In the genomic region with DNA sequence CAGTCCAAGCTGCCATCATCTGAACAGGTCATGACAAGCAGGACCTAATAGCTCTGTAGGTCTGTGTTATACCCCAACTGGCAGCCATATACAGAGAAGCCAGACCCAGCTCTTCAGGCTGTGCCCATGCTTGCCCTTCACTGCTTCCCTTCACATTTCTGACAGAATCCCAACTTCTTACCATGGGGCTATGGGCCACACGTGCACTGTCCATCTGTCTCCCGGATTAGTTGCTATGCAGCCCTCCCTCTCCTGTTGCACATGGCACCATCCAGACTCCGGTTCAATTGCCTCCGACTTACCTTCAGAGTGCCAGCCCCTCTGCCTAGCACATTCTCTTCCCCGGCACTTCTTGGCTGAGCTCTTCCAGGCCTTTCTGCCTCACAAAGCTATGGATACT, we compare ENCODE assay signal across 19 mouse cellular contexts.
"Had no signal": no experiment of that assay in that cellular context is flagged by ENCODE, and none has a peak within 500 bp of the region (broad histone marks: within the 10 kb centered on the region; RNA-seq: fewer than 3 reads in every experiment).

No protein-coding gene starts in this region.

- H3K4me3 ChIP-seq: midbrain, embryonic 10.5 days; midbrain, embryonic 12.5 days; myocyte; neural tube, embryonic 13.5 days; neural tube, embryonic 15.5 days had no signal

- ATAC-seq: midbrain, embryonic 16.5 days had no signal

- H3K36me3 ChIP-seq: midbrain, embryonic 12.5 days had no signal

- DNase-seq: lung, adult 18-20 months; lung, embryonic 14.5 days; lung, postnatal 10 days; lung, postnatal 4 days; midbrain, embryonic 14.5 days; retina, postnatal 1 day; right cerebral cortex, adult 18-20 months; right cerebral cortex, postnatal 25 days; right cerebral cortex, postnatal 4 days; spleen, adult 18-20 months; thymus, adult 18-20 months; thymus, postnatal 14 days; thymus, postnatal 36 days had no signal

- H3K27me3 ChIP-seq: midbrain, embryonic 12.5 days; neural tube, embryonic 13.5 days; neural tube, embryonic 15.5 days had no signal

- H3K4me2 ChIP-seq: lung, embryonic 14.5 days; midbrain, embryonic 12.5 days; neural tube, embryonic 13.5 days; neural tube, embryonic 15.5 days had no signal

- H3K27ac ChIP-seq: midbrain, embryonic 10.5 days; midbrain, embryonic 12.5 days; neural tube, embryonic 13.5 days; neural tube, embryonic 15.5 days had no signal

- H3K9ac ChIP-seq: lung, embryonic 14.5 days; midbrain, embryonic 12.5 days; neural tube, embryonic 13.5 days; neural tube, embryonic 15.5 days had no signal

- H3K9me3 ChIP-seq: midbrain, embryonic 12.5 days; neural tube, embryonic 15.5 days had no signal

- H3K4me1 ChIP-seq: midbrain, embryonic 10.5 days; midbrain, embryonic 12.5 days had no signal
